Mouse (Mus musculus): Measurements from ENCODE around the gene Dapk2.

The Dapk2 gene

GRCm38 (mm10) chr9:66142265-66142664, 15.8 kb upstream of the Dapk2 start:
- no peak for DNase-seq (ENCODE audit: low read depth)

- DNase-seq (ENCODE audit: low read depth), result peak; percentile 87
Measured at GRCm38 (mm10) chr9:66144248-66144647, 13.8 kb upstream of the Dapk2 start.

- no peak for DNase-seq (ENCODE audit: low read depth)
Measured at GRCm38 (mm10) chr9:66146141-66146540, 11.9 kb upstream of the Dapk2 start.

GRCm38 (mm10) chr9:66152011-66152410, 6.0 kb upstream of the Dapk2 start:
- no peak for DNase-seq (ENCODE audit: low read depth)

- no peak for DNase-seq (ENCODE audit: low read depth)
Measured at GRCm38 (mm10) chr9:66153594-66153993, 4.4 kb upstream of the Dapk2 start.

GRCm38 (mm10) chr9:66154013-66154412, 4.0 kb upstream of the Dapk2 start:
- no peak for DNase-seq (ENCODE audit: low read depth)

- peak; percentile 48 for DNase-seq (ENCODE audit: low read depth)
Measured at GRCm38 (mm10) chr9:66155534-66155933, 2.5 kb upstream of the Dapk2 start.

- no peak for DNase-seq (ENCODE audit: low read depth)
Measured at GRCm38 (mm10) chr9:66158885-66159430, 935 bp downstream of the Dapk2 start.

GRCm38 (mm10) chr9:66160155-66160554, 2.1 kb downstream of the Dapk2 start:
- DNase-seq (ENCODE audit: low read depth), result no peak

- no peak for DNase-seq (ENCODE audit: low read depth)
Measured at GRCm38 (mm10) chr9:66162995-66163394, 5.0 kb downstream of the Dapk2 start.

GRCm38 (mm10) chr9:66167222-66167621, 9.2 kb downstream of the Dapk2 start:
- no peak for DNase-seq (ENCODE audit: low read depth)

- no peak for DNase-seq (ENCODE audit: low read depth)
Measured at GRCm38 (mm10) chr9:66168233-66168632, 10.2 kb downstream of the Dapk2 start.

- DNase-seq (ENCODE audit: low read depth), result no peak
Measured at GRCm38 (mm10) chr9:66170506-66170905, 12.5 kb downstream of the Dapk2 start.

GRCm38 (mm10) chr9:66171275-66171921, 13.4 kb downstream of the Dapk2 start:
- no peak for DNase-seq (ENCODE audit: low read depth)

GRCm38 (mm10) chr9:66173316-66173855, 15.4 kb downstream of the Dapk2 start:
- no peak for DNase-seq (ENCODE audit: low read depth)

GRCm38 (mm10) chr9:66174985-66175384, 17.0 kb downstream of the Dapk2 start:
- DNase-seq (ENCODE audit: low read depth), result no peak

- DNase-seq (ENCODE audit: low read depth), result no peak
Measured at GRCm38 (mm10) chr9:66177975-66178374, 20.0 kb downstream of the Dapk2 start.

GRCm38 (mm10) chr9:66179795-66180194, 21.8 kb downstream of the Dapk2 start:
- DNase-seq (ENCODE audit: low read depth), result no peak

- no peak for DNase-seq (ENCODE audit: low read depth)
Measured at GRCm38 (mm10) chr9:66181126-66181825, 23.3 kb downstream of the Dapk2 start.

GRCm38 (mm10) chr9:66181826-66182678, 24.0 kb downstream of the Dapk2 start:
- DNase-seq (ENCODE audit: low read depth), result no peak

GRCm38 (mm10) chr9:66182679-66182993, 24.6 kb downstream of the Dapk2 start:
- no peak for DNase-seq (ENCODE audit: low read depth)

GRCm38 (mm10) chr9:66183023-66183422, 25.0 kb downstream of the Dapk2 start:
- DNase-seq (ENCODE audit: low read depth), result no peak
